18 mouse cellular contexts compared by ENCODE assay signal in genomic region chr10:116914586-116914985, GRCm38 (mm10). TPM values are rescaled to one million over a fixed set of nuclear protein-coding genes. Genes with fewer than 3 reads are reported as not detected.
A peak's percentile ranks its signal among the peaks of the same experiment; 100 is the strongest.
DNase-seq lines count a peak whose midpoint lies in the region; TF ChIP-seq lines count a peak whose summit lies in the region.
"Had no signal": no experiment of that assay in that cellular context is flagged by ENCODE, and none has a peak within 500 bp of the region (broad histone marks: within the 10 kb centered on the region; RNA-seq: fewer than 3 reads in every experiment).

No protein-coding gene starts in this region.

- no peak overlapping the region for H3K4me3 ChIP-seq in small intestine, adult 2 months (ENCODE audit: low read depth, low read length)
- H3K4me3 ChIP-seq: embryonic facial prominence, embryonic 12.5 days; forebrain, embryonic 10.5 days; liver, embryonic 13.5 days; midbrain, embryonic 15.5 days; neural tube, embryonic 13.5 days had no signal

- TF ChIP-seq POLR2A in small intestine, adult 2 months (IDR thresholded peaks at IDR 0.05; ENCODE audit: low read depth, low read length), result no peak

- peaks cover 68% of the 10 kb centered on the region for H3K36me3 ChIP-seq in small intestine, adult 2 months (ENCODE audit: control insufficient read depth, insufficient read depth, low read length)

- H3K27ac ChIP-seq in small intestine, adult 2 months (ENCODE audit: insufficient read depth, low read depth, low read length), result peak overlapping the region; percentile 27; the same call in 1 of the 2 replicates
- H3K27ac ChIP-seq: embryonic facial prominence, embryonic 12.5 days; forebrain, embryonic 10.5 days; liver, embryonic 13.5 days; midbrain, embryonic 15.5 days; neural tube, embryonic 13.5 days had no signal

- no peaks in the 10 kb centered on the region for H3K27me3 ChIP-seq in small intestine, adult 2 months (ENCODE audit: control insufficient read depth, insufficient read depth, low read length)
- H3K27me3 ChIP-seq: embryonic facial prominence, embryonic 12.5 days; liver, embryonic 13.5 days; midbrain, embryonic 15.5 days; neural tube, embryonic 13.5 days had no signal

- WGBS in small intestine, adult 2 months, result 79% methylated on average over 9 of the region's 9 CpGs

- peak; percentile 11 to 23 for DNase-seq in heart, adult 18-20 months
- no peak for DNase-seq in heart, adult 9 months (ENCODE audit: low spot score in 2 of 2)
- DNase-seq in lung, postnatal 10 days, result peak; percentile 36
- no peak for DNase-seq in lung, postnatal 14 days
- peak; percentile 60 for DNase-seq in adrenal gland, adult 8-10 months
- no peak for DNase-seq in layer of hippocampus, postnatal 14 days (ENCODE audit: low spot score in 2 of 2)
- DNase-seq in right cerebral cortex, postnatal 14 days, result no peak
- DNase-seq: cerebellum, postnatal 36 days; kidney, adult 11 months; liver, embryonic 13.5 days had no signal

- TF ChIP-seq CTCF in small intestine, adult 2 months (IDR thresholded peaks at IDR 0.05; ENCODE audit: extremely low read depth, insufficient read length, insufficient replicate concordance, low read depth, low read length), result no peak

- no peaks in the 10 kb centered on the region for H3K4me1 ChIP-seq in small intestine, adult 2 months (ENCODE audit: control insufficient read depth, insufficient read depth, insufficient read length, low read length)
- H3K4me1 ChIP-seq: embryonic facial prominence, embryonic 12.5 days; forebrain, embryonic 10.5 days; midbrain, embryonic 15.5 days; neural tube, embryonic 13.5 days had no signal

RNA-seq across cellular contexts. Expression of gene Myrfl, which starts 17.9 kb away (rescaled TPM):
- 1 to 10 TPM in 1 of 2 experiments, under 1 TPM in 1; 0.89 to 1.5 TPM for total RNA-seq in heart, adult 18-20 months (2021)
- total RNA-seq in adrenal gland, adult 8-10 months (2022), result under 1 TPM in 3 of 4 experiments, not detected in 1; 0.14 to 0.30 (median 0.25) TPM
- polyA plus RNA-seq in small intestine, adult 2 months (2012; rRNA removed), result 5.1 and 22.8 TPM in 2 replicates
- under 1 TPM; 0.36 to 0.44 TPM for total RNA-seq in layer of hippocampus, postnatal 14 days (2021)
- total RNA-seq: hematopoietic stem cell, adult 5-6 weeks had no signal
- polyA plus RNA-seq: forebrain, embryonic 10.5 days; liver, embryonic 13.5 days had no signal

RNA-seq across cellular contexts. Expression of gene Rab3ip, which starts 36.0 kb away (rescaled TPM):
- 10 to 100 TPM; 89.8 to 92.3 TPM for total RNA-seq in heart, adult 18-20 months (2021)
- total RNA-seq in adrenal gland, adult 8-10 months (2022), result 10 to 100 TPM; 32.8 to 50.0 (median 37.1) TPM
- polyA plus RNA-seq in small intestine, adult 2 months (2012; rRNA removed), result 134 and 169 TPM in 2 replicates
- 10 to 100 TPM; 67.3 to 69.6 TPM for total RNA-seq in layer of hippocampus, postnatal 14 days (2021)

RNA-seq across cellular contexts. Expression of gene Gm10271, which starts 57.8 kb away (rescaled TPM):
- not detected for total RNA-seq in heart, adult 18-20 months (2021)
- total RNA-seq in adrenal gland, adult 8-10 months (2022), result not detected
- not detected in 2 replicates for polyA plus RNA-seq in small intestine, adult 2 months (2012; rRNA removed)
- not detected for total RNA-seq in layer of hippocampus, postnatal 14 days (2021)
- total RNA-seq: hematopoietic stem cell, adult 5-6 weeks; left cerebral cortex, postnatal 36 days had no signal
- polyA plus RNA-seq: embryonic facial prominence, embryonic 12.5 days; forebrain, embryonic 10.5 days; liver, embryonic 13.5 days; midbrain, embryonic 15.5 days; neural tube, embryonic 13.5 days; testis, adult 2 months had no signal

Comparison
In these comparisons a context has a peak if more than half of its experiments do, and no peak if none do; other contexts are left out.
1. DNase-seq: peak in heart, adult 18-20 months (2 of 2), lung, postnatal 10 days (single experiment) and adrenal gland, adult 8-10 months (single experiment); none in heart, adult 9 months (0 of 2), lung, postnatal 14 days (single experiment), layer of hippocampus, postnatal 14 days (0 of 2) and right cerebral cortex, postnatal 14 days (single experiment).